Mouse (Mus musculus) kidney, adult 2 months (tissue): Measurements from ENCODE around the gene Atg4b.

Experiments used
- CTCF ChIP-seq: fragments of 200-500 bp; conservative IDR thresholded peaks from 2 replicates; pipeline ENCODE4 v1.5.1; 2011; ENCODE audit warnings: low read depth, mild to moderate bottlenecking, control low read depth, low read length, moderate library complexity, mixed read lengths; ENCODE audit not compliant: insufficient read depth, insufficient read length
- POLR2A ChIP-seq: fragments of 200-500 bp; IDR thresholded peaks from one replicate; pipeline ENCODE4 v1.6.1; 2011; ENCODE audit warnings: low read depth, low read length, control low read depth

DNA sequence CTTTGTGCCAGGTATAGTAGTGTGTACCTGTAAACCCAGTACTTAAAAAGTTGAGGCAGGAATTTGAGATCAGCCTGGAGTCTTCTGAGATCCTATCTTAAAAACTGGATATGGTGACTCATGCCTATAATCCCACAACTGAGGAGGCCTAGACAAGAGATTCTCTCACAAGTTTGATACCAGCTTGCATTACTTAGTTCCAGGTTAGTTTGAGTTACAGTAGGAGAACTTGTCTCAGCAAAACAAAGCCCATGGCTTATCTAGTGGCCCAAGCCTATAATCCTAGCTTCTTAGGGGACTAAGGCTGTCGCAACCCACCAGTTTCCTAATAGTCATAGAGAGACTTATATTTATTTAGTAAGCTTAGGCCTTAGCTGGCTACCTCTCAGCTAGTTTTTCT lies 8.8 kb downstream of the Atg4b start:
- TF ChIP-seq POLR2A, result no peak
- no peak for TF ChIP-seq CTCF
